Mouse (Mus musculus): ENCODE data around the gene Kcnh1. TPM values are rescaled to one million over a fixed set of nuclear protein-coding genes. Genes with fewer than 3 reads are reported as not detected.

Kcnh1 gene
- polyA plus RNA-seq, 1 experiment = 0.85 TPM

DNA sequence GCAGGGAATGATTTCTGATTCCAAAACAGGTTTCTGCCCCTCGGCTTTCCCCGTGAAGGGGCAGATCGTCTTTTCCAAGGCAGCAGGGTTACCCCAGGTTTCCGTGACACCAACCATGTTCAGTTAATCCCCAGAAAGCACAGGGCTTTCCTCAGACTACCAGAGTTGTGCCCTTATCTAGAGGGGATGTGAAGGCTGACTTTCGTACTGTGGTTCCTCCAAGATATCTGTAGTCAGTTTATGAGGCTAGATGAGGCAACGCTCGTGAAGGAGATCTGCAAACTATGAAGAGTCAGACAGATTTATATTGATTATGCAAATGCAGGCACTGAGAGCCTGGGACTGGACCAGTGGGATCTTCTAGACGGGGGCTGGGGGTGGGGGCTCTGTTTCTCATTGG, 136.5 kb downstream of the Kcnh1 start:
- no peak overlapping the region for H3K27ac ChIP-seq (ENCODE audit: insufficient read depth, low read length)
- no peaks in the 10 kb centered on the region for H3K4me1 ChIP-seq (ENCODE audit: control insufficient read depth, insufficient read depth, insufficient read length)
- H3K36me3 ChIP-seq (ENCODE audit: control insufficient read depth, insufficient read depth, low read length) = no peaks in the 10 kb centered on the region
- no peak for TF ChIP-seq CTCF (IDR thresholded peaks at IDR 0.05; ENCODE audit: extremely low read depth, insufficient read depth, insufficient read length, insufficient replicate concordance)
- no peak for TF ChIP-seq POLR2A (IDR thresholded peaks at IDR 0.05; ENCODE audit: low read depth, low read length)
- no peak for DNase-seq (ENCODE audit: low read depth in 1 of 2, low spot score in 2 of 2)
- H3K27me3 ChIP-seq (ENCODE audit: control insufficient read depth, insufficient read depth, low read length) = no peaks in the 10 kb centered on the region
- WGBS = 87% methylated on average over 8 of the region's 8 CpGs
- H3K4me3 ChIP-seq (ENCODE audit: extremely low read depth, insufficient read depth, insufficient read length) = no peak overlapping the region

- H3K27me3 ChIP-seq (ENCODE audit: control insufficient read depth, insufficient read depth, low read length) = no peaks in the 10 kb centered on the region
- no peak overlapping the region for H3K27ac ChIP-seq (ENCODE audit: insufficient read depth, low read length)
- TF ChIP-seq POLR2A (IDR thresholded peaks at IDR 0.05; ENCODE audit: low read depth, low read length) (no peak), CTCF (IDR thresholded peaks at IDR 0.05; ENCODE audit: extremely low read depth, insufficient read depth, insufficient read length, insufficient replicate concordance) (no peak)
- DNase-seq (ENCODE audit: low read depth in 1 of 2, low spot score in 2 of 2) = no peak
- no peaks in the 10 kb centered on the region for H3K36me3 ChIP-seq (ENCODE audit: control insufficient read depth, insufficient read depth, low read length)
- WGBS = 83% methylated on average over 6 of the region's 6 CpGs
- H3K4me3 ChIP-seq (ENCODE audit: extremely low read depth, insufficient read depth, insufficient read length) = no peak overlapping the region
- no peaks in the 10 kb centered on the region for H3K4me1 ChIP-seq (ENCODE audit: control insufficient read depth, insufficient read depth, insufficient read length)
Measured at GRCm38 (mm10) chr1:192331207-192331606, 140.6 kb downstream of the Kcnh1 start.

GRCm38 (mm10) chr1:192336029-192336428, 145.5 kb downstream of the Kcnh1 start:
- no peak for TF ChIP-seq CTCF (IDR thresholded peaks at IDR 0.05; ENCODE audit: extremely low read depth, insufficient read depth, insufficient read length, insufficient replicate concordance)
- TF ChIP-seq POLR2A (IDR thresholded peaks at IDR 0.05; ENCODE audit: low read depth, low read length) = no peak
- H3K4me3 ChIP-seq (ENCODE audit: extremely low read depth, insufficient read depth, insufficient read length) = no peak overlapping the region
- H3K27ac ChIP-seq (ENCODE audit: insufficient read depth, low read length) = no peak overlapping the region
- H3K4me1 ChIP-seq (ENCODE audit: control insufficient read depth, insufficient read depth, insufficient read length) = no peaks in the 10 kb centered on the region
- no peaks in the 10 kb centered on the region for H3K27me3 ChIP-seq (ENCODE audit: control insufficient read depth, insufficient read depth, low read length)
- WGBS = 87% methylated on average over 5 of the region's 5 CpGs
- no peaks in the 10 kb centered on the region for H3K36me3 ChIP-seq (ENCODE audit: control insufficient read depth, insufficient read depth, low read length)
- DNase-seq (ENCODE audit: low read depth in 1 of 2, low spot score in 2 of 2) = no peak

GRCm38 (mm10) chr1:192339361-192340077, 148.9 kb downstream of the Kcnh1 start:
- H3K27me3 ChIP-seq (ENCODE audit: control insufficient read depth, insufficient read depth, low read length) = no peaks in the 10 kb centered on the region
- no peaks in the 10 kb centered on the region for H3K36me3 ChIP-seq (ENCODE audit: control insufficient read depth, insufficient read depth, low read length)
- TF ChIP-seq POLR2A (IDR thresholded peaks at IDR 0.05; ENCODE audit: low read depth, low read length) (no peak), CTCF (IDR thresholded peaks at IDR 0.05; ENCODE audit: extremely low read depth, insufficient read depth, insufficient read length, insufficient replicate concordance) (no peak)
- no peak overlapping the region for H3K4me3 ChIP-seq (ENCODE audit: extremely low read depth, insufficient read depth, insufficient read length)
- no peaks in the 10 kb centered on the region for H3K4me1 ChIP-seq (ENCODE audit: control insufficient read depth, insufficient read depth, insufficient read length)
- H3K27ac ChIP-seq (ENCODE audit: insufficient read depth, low read length) = no peak overlapping the region
- no peak for DNase-seq (ENCODE audit: low read depth in 1 of 2, low spot score in 2 of 2)
- 74% methylated on average over 9 of the region's 9 CpGs for WGBS

- Histone ChIP-seq H3K36me3 (ENCODE audit: control insufficient read depth, insufficient read depth, low read length) (no peaks in the 10 kb centered on the region), H3K27me3 (ENCODE audit: control insufficient read depth, insufficient read depth, low read length) (no peaks in the 10 kb centered on the region), H3K27ac (ENCODE audit: insufficient read depth, low read length) (no peak overlapping the region), H3K4me3 (ENCODE audit: extremely low read depth, insufficient read depth, insufficient read length) (no peak overlapping the region), H3K4me1 (ENCODE audit: control insufficient read depth, insufficient read depth, insufficient read length) (no peaks in the 10 kb centered on the region)
- 85% methylated on average over 4 of the region's 4 CpGs for WGBS
- no peak for DNase-seq (ENCODE audit: low read depth in 1 of 2, low spot score in 2 of 2)
- TF ChIP-seq CTCF (IDR thresholded peaks at IDR 0.05; ENCODE audit: extremely low read depth, insufficient read depth, insufficient read length, insufficient replicate concordance) = no peak
- TF ChIP-seq POLR2A (IDR thresholded peaks at IDR 0.05; ENCODE audit: low read depth, low read length) = no peak
Measured at GRCm38 (mm10) chr1:192341774-192342173, 151.2 kb downstream of the Kcnh1 start.

- Histone ChIP-seq H3K4me1 (ENCODE audit: control insufficient read depth, insufficient read depth, insufficient read length) (no peaks in the 10 kb centered on the region), H3K4me3 (ENCODE audit: extremely low read depth, insufficient read depth, insufficient read length) (no peak overlapping the region), H3K36me3 (ENCODE audit: control insufficient read depth, insufficient read depth, low read length) (no peaks in the 10 kb centered on the region), H3K27ac (ENCODE audit: insufficient read depth, low read length) (no peak overlapping the region), H3K27me3 (ENCODE audit: control insufficient read depth, insufficient read depth, low read length) (no peaks in the 10 kb centered on the region)
- 92% methylated on average over 4 of the region's 4 CpGs for WGBS
- TF ChIP-seq POLR2A (IDR thresholded peaks at IDR 0.05; ENCODE audit: low read depth, low read length) (no peak), CTCF (IDR thresholded peaks at IDR 0.05; ENCODE audit: extremely low read depth, insufficient read depth, insufficient read length, insufficient replicate concordance) (no peak)
- no peak for DNase-seq (ENCODE audit: low read depth in 1 of 2, low spot score in 2 of 2)
Measured at GRCm38 (mm10) chr1:192343996-192344395, 153.4 kb downstream of the Kcnh1 start.

DNA sequence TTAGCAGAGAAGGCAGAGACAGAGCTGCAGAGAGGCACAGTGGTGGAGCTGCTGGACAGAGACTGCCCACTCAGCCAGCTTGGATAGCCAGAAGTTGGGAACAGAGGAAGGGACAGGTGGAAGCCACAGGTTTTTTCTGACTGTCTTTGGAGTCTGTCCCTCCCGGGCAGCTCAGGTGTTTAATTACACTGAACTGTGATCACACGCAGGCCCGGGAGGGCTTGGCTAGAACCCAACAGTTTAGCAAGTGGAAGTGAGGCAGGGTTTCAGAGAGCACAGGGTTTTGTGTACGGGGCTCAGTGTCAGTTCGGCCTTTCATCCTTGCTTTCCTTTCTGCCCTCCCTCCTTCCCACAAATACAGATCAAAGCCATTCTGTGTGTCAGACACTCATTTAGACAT, 156.8 kb downstream of the Kcnh1 start:
- H3K4me1 ChIP-seq (ENCODE audit: control insufficient read depth, insufficient read depth, insufficient read length) = no peaks in the 10 kb centered on the region
- H3K36me3 ChIP-seq (ENCODE audit: control insufficient read depth, insufficient read depth, low read length) = no peaks in the 10 kb centered on the region
- TF ChIP-seq CTCF (IDR thresholded peaks at IDR 0.05; ENCODE audit: extremely low read depth, insufficient read depth, insufficient read length, insufficient replicate concordance) (no peak), POLR2A (IDR thresholded peaks at IDR 0.05; ENCODE audit: low read depth, low read length) (no peak)
- no peak overlapping the region for H3K4me3 ChIP-seq (ENCODE audit: extremely low read depth, insufficient read depth, insufficient read length)
- no peaks in the 10 kb centered on the region for H3K27me3 ChIP-seq (ENCODE audit: control insufficient read depth, insufficient read depth, low read length)
- H3K27ac ChIP-seq (ENCODE audit: insufficient read depth, low read length) = no peak overlapping the region
- 88% methylated on average over 5 of the region's 5 CpGs for WGBS
- DNase-seq (ENCODE audit: low read depth in 1 of 2, low spot score in 2 of 2) = no peak
